Mouse (Mus musculus): Measurements from ENCODE around the gene Dgkz. TPM values are rescaled to one million over a fixed set of nuclear protein-coding genes. Genes with fewer than 3 reads are reported as not detected.

The Dgkz gene
- polyA plus RNA-seq, 1 experiment from 2014 or later, result 37.7 TPM

- H3K27ac ChIP-seq (ENCODE audit: low read depth, low read length), result peak overlapping the region; percentile 31; the same call in 1 of the 2 replicates
- H3K4me2 ChIP-seq (ENCODE audit: low read depth), result peak overlapping the region; percentile 66
- no peaks in the 10 kb centered on the region for H3K9me3 ChIP-seq (ENCODE audit: control insufficient read depth, low read length)
- peaks cover 37% of the 10 kb centered on the region for H3K4me1 ChIP-seq (ENCODE audit: control insufficient read depth, insufficient read depth, low read length)
- peak overlapping the region; percentile 99 for H3K9ac ChIP-seq (ENCODE audit: low read length)
- ATAC-seq (ENCODE audit: insufficient read depth, low FRiP score, low TSS enrichment) (no peak), DNase-seq (ENCODE audit: low spot score) (peak; percentile 84)
- H3K36me3 ChIP-seq (ENCODE audit: control insufficient read depth, insufficient read depth, low read length), result no peaks in the 10 kb centered on the region; the same call in 1 of the 2 replicates
- H3K4me3 ChIP-seq (ENCODE audit: low read depth, low read length), result peak overlapping the region; percentile 79
- WGBS, result 8% methylated on average over 12 of the region's 12 CpGs
- 0 out of 2 replicates have a peak, but pooled peaks cover 3% of the 10 kb centered on the region for H3K27me3 ChIP-seq (ENCODE audit: control insufficient read depth, insufficient read depth, low read length)
These were observed 45.7 kb downstream of the Dgkz start for GRCm38 (mm10) chr2:91929936-91930335.

GRCm38 (mm10) chr2:91929455-91929854 is 46.2 kb downstream of the Dgkz start:
- DNase-seq (ENCODE audit: low spot score) (no peak), ATAC-seq (ENCODE audit: insufficient read depth, low FRiP score, low TSS enrichment) (no peak)
- H3K9ac ChIP-seq (ENCODE audit: low read length), result peak overlapping the region; percentile 51; the same call in 1 of the 2 replicates
- H3K27ac ChIP-seq (ENCODE audit: low read depth, low read length), result no peak overlapping the region; the same call in 1 of the 2 replicates
- H3K27me3 ChIP-seq (ENCODE audit: control insufficient read depth, insufficient read depth, low read length), result 0 out of 2 replicates have a peak, but pooled peaks cover 3% of the 10 kb centered on the region
- peaks cover 34% of the 10 kb centered on the region for H3K4me1 ChIP-seq (ENCODE audit: control insufficient read depth, insufficient read depth, low read length)
- no peaks in the 10 kb centered on the region; the same call in 1 of the 2 replicates for H3K36me3 ChIP-seq (ENCODE audit: control insufficient read depth, insufficient read depth, low read length)
- H3K9me3 ChIP-seq (ENCODE audit: control insufficient read depth, low read length), result no peaks in the 10 kb centered on the region
- H3K4me2 ChIP-seq (ENCODE audit: low read depth), result peak overlapping the region; percentile 66
- WGBS, result 54% methylated on average over 3 of the region's 3 CpGs
- H3K4me3 ChIP-seq (ENCODE audit: low read depth, low read length), result peak overlapping the region; percentile 79

- H3K4me1 ChIP-seq (ENCODE audit: control insufficient read depth, insufficient read depth, low read length), result peaks cover 28% of the 10 kb centered on the region
These were observed 46.9 kb downstream of the Dgkz start for GRCm38 (mm10) chr2:91928534-91929350.

GRCm38 (mm10) chr2:91927826-91928533 is 47.7 kb downstream of the Dgkz start:
- H3K36me3 ChIP-seq (ENCODE audit: control insufficient read depth, insufficient read depth, low read length), result no peaks in the 10 kb centered on the region; the same call in 1 of the 2 replicates
- peaks cover 12% of the 10 kb centered on the region for H3K27me3 ChIP-seq (ENCODE audit: control insufficient read depth, insufficient read depth, low read length)
- ATAC-seq (ENCODE audit: insufficient read depth, low FRiP score, low TSS enrichment) (no peak), DNase-seq (ENCODE audit: low spot score) (peak; percentile 86)
- H3K4me1 ChIP-seq (ENCODE audit: control insufficient read depth, insufficient read depth, low read length), result peaks cover 23% of the 10 kb centered on the region
- no peak overlapping the region for H3K9ac ChIP-seq (ENCODE audit: low read length)
- no peak overlapping the region; the same call in 1 of the 2 replicates for H3K4me2 ChIP-seq (ENCODE audit: low read depth)
- H3K27ac ChIP-seq (ENCODE audit: low read depth, low read length), result no peak overlapping the region
- H3K9me3 ChIP-seq (ENCODE audit: control insufficient read depth, low read length), result no peaks in the 10 kb centered on the region
- no peak overlapping the region; the same call in 1 of the 2 replicates for H3K4me3 ChIP-seq (ENCODE audit: low read depth, low read length)
- 39% methylated on average over 34 of the region's 34 CpGs for WGBS

More at GRCm38 (mm10) chr2:91928534-91929350, 46.9 kb downstream of the Dgkz start:
- Histone ChIP-seq H3K9ac (ENCODE audit: low read length) (no peak overlapping the region; the same call in 1 of the 2 replicates), H3K36me3 (ENCODE audit: control insufficient read depth, insufficient read depth, low read length) (no peaks in the 10 kb centered on the region; the same call in 1 of the 2 replicates), H3K27me3 (ENCODE audit: control insufficient read depth, insufficient read depth, low read length) (peaks cover 4% of the 10 kb centered on the region), H3K4me3 (ENCODE audit: low read depth, low read length) (no peak overlapping the region; the same call in 1 of the 2 replicates), H3K27ac (ENCODE audit: low read depth, low read length) (no peak overlapping the region), H3K4me2 (ENCODE audit: low read depth) (no peak overlapping the region; the same call in 1 of the 2 replicates), H3K9me3 (ENCODE audit: control insufficient read depth, low read length) (no peaks in the 10 kb centered on the region)
- no peak for DNase-seq (ENCODE audit: low spot score)
- no peak for ATAC-seq (ENCODE audit: insufficient read depth, low FRiP score, low TSS enrichment)
- 66% methylated on average over 23 of the region's 23 CpGs for WGBS

GRCm38 (mm10) chr2:91926949-91927348 is 48.7 kb downstream of the Dgkz start, which contains the start of gene Chrm4:
Gene Chrm4, plus strand, starts transcription at chr2:91927249.
- Histone ChIP-seq H3K4me1 (ENCODE audit: control insufficient read depth, insufficient read depth, low read length) (peaks cover 17% of the 10 kb centered on the region), H3K9ac (ENCODE audit: low read length) (no peak within 1 kb of the TSS), H3K4me3 (ENCODE audit: low read depth, low read length) (no peak within 1 kb of the TSS), H3K36me3 (ENCODE audit: control insufficient read depth, insufficient read depth, low read length) (no peaks in the 10 kb centered on the region; the same call in 1 of the 2 replicates), H3K4me2 (ENCODE audit: low read depth) (no peak within 1 kb of the TSS; the same call in 1 of the 2 replicates), H3K9me3 (ENCODE audit: control insufficient read depth, low read length) (no peaks in the 10 kb centered on the region), H3K27ac (ENCODE audit: low read depth, low read length) (no peak within 1 kb of the TSS), H3K27me3 (ENCODE audit: control insufficient read depth, insufficient read depth, low read length) (peaks cover 22% of the 10 kb centered on the region)
- ATAC-seq (ENCODE audit: insufficient read depth, low FRiP score, low TSS enrichment) (no peak), DNase-seq (ENCODE audit: low spot score) (no peak)
- WGBS, result 91% methylated on average over 3 of the region's 3 CpGs

- no peaks in the 10 kb centered on the region; the same call in 1 of the 2 replicates for H3K36me3 ChIP-seq (ENCODE audit: control insufficient read depth, insufficient read depth, low read length)
- peaks cover 33% of the 10 kb centered on the region for H3K27me3 ChIP-seq (ENCODE audit: control insufficient read depth, insufficient read depth, low read length)
- no peak overlapping the region for H3K4me2 ChIP-seq (ENCODE audit: low read depth)
- ATAC-seq (ENCODE audit: insufficient read depth, low FRiP score, low TSS enrichment) (no peak), DNase-seq (ENCODE audit: low spot score) (no peak)
- no peaks in the 10 kb centered on the region for H3K9me3 ChIP-seq (ENCODE audit: control insufficient read depth, low read length)
- no peak overlapping the region for H3K4me3 ChIP-seq (ENCODE audit: low read depth, low read length)
- 85% methylated on average over 14 of the region's 15 CpGs for WGBS
- no peak overlapping the region for H3K27ac ChIP-seq (ENCODE audit: low read depth, low read length)
- H3K9ac ChIP-seq (ENCODE audit: low read length), result no peak overlapping the region
- H3K4me1 ChIP-seq (ENCODE audit: control insufficient read depth, insufficient read depth, low read length), result peaks cover 17% of the 10 kb centered on the region
These were observed 50.2 kb downstream of the Dgkz start for GRCm38 (mm10) chr2:91925442-91925841.

GRCm38 (mm10) chr2:91924726-91925125 is 50.9 kb downstream of the Dgkz start:
- H3K27me3 ChIP-seq (ENCODE audit: control insufficient read depth, insufficient read depth, low read length), result peaks cover 35% of the 10 kb centered on the region
- whole genome bisulfite sequencing, result 55% methylated on average over 1 of the region's 1 CpGs
- DNase-seq (ENCODE audit: low spot score), result no peak

More at GRCm38 (mm10) chr2:91924726-91925125, 50.9 kb downstream of the Dgkz start:
- no peak overlapping the region for H3K9ac ChIP-seq (ENCODE audit: low read length)
- H3K27ac ChIP-seq (ENCODE audit: low read depth, low read length), result no peak overlapping the region
- H3K9me3 ChIP-seq (ENCODE audit: control insufficient read depth, low read length), result no peaks in the 10 kb centered on the region
- peaks cover 16% of the 10 kb centered on the region for H3K4me1 ChIP-seq (ENCODE audit: control insufficient read depth, insufficient read depth, low read length)
- no peak overlapping the region for H3K4me3 ChIP-seq (ENCODE audit: low read depth, low read length)
- no peaks in the 10 kb centered on the region; the same call in 1 of the 2 replicates for H3K36me3 ChIP-seq (ENCODE audit: control insufficient read depth, insufficient read depth, low read length)
- no peak overlapping the region for H3K4me2 ChIP-seq (ENCODE audit: low read depth)
- ATAC-seq (ENCODE audit: insufficient read depth, low FRiP score, low TSS enrichment), result no peak
